Mouse (Mus musculus) gastrocnemius, postnatal 10 days (tissue): ENCODE results near the gene Gna13. TPM values are rescaled to one million over a fixed set of nuclear protein-coding genes. Genes with fewer than 3 reads are reported as not detected.
"Not testable (repeated sequence)": the region's sequence is repeated elsewhere in the genome, so short reads cannot be mapped to it uniquely, and the experiment has no call there.

Experiments
- DNase-seq: peaks from one replicate; pipeline ENCODE4 v3.0.0; 2021; ENCODE audit warnings: mixed read lengths
- long read RNA-seq, 2 experiments: library from polyadenylated mRNA; stranded (forward); transcript quantifications; one replicate each; pipeline ENCODE4 v2.0.0; 2021
- total RNA-seq, 2 experiments: library from RNA; stranded (reverse); gene quantifications; 2 replicates each; pipeline ENCODE4 v1.2.3; 2021

The Gna13 gene
- 10 to 100 TPM; 39.3 to 42.5 TPM for total RNA-seq
- long read RNA-seq, experiment 1, full-length matches to known transcripts = 31 of 42 reads
- long read RNA-seq, experiment 1, partial matches to known transcripts = 10 of 42 reads
- long read RNA-seq, experiment 1, other reads (novel, unspliced or antisense) = 1 of 42 reads
- long read RNA-seq, experiment 2, full-length matches to known transcripts = 15 of 15 reads
- long read RNA-seq, experiment 2, partial matches to known transcripts = 0 of 15 reads
- long read RNA-seq, experiment 2, other reads (novel, unspliced or antisense) = 0 of 15 reads

DNA sequence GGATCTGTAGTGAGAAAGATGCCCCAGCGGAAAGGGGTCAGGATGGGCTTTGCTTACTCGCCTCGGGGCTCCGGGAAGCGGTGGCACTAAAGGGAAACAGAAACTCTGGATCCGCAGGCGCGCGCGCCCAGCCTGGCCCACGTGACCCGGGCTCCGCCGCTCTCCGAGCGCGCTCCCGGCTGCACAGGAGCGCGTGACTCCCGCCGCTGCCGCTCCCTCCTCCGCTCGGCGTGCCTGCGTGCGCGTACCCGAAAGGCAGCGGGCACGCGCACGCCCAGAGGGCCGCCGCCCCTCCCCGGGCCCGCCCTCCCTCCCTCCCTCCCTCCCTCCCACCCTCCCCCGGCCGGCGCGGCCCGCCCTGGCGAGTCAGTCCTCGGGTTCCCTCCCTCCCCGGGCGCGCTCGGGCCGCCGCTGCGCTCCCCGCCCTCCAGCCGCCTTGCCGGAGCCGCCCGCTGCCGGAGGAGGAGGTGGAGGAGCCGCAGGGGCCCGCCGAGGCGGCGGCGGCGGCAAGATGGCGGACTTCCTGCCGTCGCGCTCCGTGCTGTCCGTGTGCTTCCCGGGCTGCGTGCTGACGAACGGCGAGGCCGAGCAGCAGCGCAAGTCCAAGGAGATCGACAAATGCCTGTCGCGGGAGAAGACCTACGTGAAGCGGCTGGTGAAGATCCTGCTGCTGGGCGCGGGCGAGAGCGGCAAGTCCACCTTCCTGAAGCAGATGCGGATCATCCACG, at the start of gene Gna13:
Gna13 (plus strand) TSS at position 369 of the 728 bp plus-strand sequence.
- peak; percentile 92 for DNase-seq

DNA sequence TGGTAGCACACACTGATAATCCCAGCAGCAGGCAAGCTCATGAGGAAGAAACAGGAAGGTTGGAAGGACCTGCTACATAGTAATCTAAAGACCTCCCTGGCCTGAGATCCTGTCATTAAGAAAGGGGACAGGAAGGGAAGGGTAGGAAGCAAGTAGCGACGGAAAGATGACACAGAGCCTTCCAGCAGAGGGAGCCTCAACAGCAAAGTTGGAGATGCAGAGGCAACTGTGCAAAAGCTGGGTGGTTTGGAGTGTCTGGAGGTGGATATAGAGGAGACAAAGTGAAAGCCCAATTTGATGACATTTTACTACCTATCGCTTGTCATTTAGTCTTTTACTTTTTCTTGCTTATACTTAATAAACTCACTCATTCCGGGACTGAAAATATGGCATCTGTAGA, 45.7 kb upstream of the Gna13 start:
- peak; percentile 33 for DNase-seq

DNA sequence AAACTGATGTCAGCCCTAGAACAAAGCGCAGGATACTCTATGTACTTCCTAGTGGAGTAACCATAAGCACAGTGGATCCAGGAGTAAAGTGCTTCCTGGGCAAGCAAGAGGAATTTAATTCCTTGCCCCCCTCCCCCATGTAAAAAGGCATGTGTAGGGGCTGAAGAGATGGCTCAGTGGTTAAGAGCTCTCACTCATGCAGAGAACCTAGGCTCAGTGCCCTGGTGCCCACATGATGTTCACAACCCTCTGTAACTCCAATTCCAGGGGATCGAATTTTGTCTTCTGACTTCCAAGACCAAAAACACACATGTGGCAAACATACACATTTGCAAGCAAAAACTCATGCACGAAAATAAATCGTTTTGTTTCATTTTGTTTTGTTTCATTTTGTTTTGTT, 43.2 kb upstream of the Gna13 start:
- no peak for DNase-seq

DNA sequence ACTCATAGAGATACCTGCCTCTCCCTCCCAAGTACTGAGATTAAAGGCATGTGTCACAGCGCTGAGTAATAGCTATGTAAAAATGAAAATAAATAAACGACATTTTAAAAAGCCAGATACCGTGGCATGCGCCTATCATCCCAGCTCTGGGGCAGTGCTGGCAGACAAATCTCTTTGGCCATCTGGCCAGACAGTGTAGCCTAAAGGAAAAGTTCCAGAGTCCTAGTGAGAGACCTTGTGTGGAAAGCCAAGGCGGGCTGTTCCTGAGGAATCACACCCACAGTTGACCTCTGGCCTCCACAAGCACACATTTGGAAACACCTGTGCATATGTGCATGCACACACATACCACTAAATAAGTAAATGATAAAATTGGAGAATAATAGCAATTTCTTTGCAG, 42.7 kb upstream of the Gna13 start:
- DNase-seq = no peak

DNA sequence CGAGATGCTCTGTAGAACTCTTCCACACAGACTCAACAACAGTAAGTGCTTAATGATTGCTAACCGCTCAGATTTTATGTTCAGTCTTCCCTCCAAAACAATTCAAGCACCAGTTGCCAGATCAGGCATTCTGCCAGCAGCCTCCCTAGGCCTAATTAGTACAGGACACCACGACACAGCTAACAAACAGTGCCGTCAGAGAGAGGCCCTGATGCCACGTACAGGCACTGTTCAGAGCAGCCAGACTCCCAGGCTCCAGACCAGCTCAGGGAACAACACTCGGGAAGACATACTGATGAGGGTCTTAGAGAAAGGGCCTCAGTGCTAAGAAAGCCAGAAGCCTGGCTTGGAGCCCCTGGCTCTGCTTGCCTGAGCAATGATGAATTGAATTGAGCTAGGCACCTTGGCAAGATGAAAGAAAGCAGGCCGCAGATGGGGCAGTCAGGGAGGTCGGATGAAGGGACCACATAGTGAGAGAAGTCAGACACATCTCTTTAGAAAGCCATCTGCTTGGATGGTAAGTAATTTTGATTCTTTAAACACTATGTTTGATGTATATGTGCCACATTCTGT, 42.2 kb upstream of the Gna13 start:
- no peak for DNase-seq

DNA sequence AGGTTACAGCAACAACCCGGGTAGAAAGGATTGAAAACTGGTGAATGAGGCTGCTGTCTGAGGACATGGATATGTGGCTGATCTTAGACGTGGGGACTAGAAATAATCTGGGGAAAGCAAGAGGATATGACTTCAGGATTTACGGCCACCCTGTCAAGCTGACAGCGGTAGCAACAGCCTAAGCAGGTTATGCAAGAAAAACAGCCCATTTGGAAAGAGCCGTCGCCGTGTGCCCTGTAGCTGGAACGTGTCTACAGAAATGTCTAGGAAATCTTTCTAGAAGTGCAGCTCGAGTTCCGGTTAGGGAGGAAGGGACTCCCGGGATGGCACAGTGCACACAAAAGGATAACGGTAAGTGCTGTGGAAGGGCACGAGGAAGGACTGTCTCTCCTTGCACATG, 36.4 kb upstream of the Gna13 start:
- no peak for DNase-seq

DNA sequence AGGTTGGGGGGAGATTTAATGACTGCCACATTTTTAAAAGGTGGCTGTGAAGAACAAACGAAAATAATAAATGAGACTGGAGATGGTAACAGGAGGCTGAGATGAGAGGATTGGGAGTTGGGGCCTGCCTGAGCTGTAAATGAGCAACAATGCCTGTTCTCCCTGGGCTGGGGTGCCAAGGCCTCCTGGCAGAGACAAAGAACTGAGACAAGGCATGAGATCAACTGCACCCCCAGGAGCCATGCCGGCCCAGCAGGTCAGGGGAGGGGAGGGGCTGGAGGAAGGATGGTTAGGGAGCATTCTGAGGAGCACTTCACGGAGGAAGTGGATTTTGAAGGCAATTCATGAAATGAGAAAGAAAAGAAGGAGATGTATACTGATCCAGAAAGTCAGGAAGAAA, 35.2 kb upstream of the Gna13 start:
- no peak for DNase-seq

DNA sequence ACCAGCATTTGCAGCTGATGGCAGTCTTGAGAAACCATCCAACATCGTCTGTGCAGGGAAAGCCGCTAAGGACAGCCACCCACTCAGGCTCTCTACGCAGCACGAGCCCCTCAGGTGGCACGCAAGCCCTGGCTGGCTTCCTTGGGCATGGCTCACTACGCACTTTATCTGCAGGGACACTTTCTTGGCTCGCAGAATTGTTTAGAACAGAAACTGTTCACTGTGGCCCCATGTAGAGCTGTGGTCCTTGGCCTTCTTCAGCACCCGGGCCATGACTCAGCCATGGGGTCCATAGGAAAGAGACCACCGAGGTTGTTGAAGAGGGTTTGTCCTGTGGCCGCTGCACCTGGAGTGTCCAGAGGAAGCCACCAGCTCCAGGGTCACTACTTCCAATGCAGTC, 34.7 kb upstream of the Gna13 start:
- DNase-seq = no peak

DNA sequence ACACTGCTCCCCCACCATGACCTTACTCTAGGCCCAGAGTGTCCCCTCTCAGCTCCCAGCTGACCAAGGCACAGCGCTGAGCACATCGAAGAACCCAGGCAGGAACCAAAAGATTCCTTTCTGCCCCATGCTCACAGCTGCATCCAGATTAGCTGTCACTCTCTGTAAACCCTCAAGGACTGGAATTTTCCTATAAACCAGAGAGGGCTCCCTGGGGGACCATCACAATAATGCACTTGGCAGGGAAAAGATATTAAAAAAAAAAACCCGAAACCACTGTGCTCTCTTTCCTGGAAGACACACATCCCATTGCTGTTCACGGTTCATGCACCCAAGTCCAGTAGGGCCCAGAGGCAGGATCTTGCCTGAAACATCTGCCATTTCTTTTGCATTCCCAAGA, 33.3 kb upstream of the Gna13 start:
- DNase-seq = no peak

DNA sequence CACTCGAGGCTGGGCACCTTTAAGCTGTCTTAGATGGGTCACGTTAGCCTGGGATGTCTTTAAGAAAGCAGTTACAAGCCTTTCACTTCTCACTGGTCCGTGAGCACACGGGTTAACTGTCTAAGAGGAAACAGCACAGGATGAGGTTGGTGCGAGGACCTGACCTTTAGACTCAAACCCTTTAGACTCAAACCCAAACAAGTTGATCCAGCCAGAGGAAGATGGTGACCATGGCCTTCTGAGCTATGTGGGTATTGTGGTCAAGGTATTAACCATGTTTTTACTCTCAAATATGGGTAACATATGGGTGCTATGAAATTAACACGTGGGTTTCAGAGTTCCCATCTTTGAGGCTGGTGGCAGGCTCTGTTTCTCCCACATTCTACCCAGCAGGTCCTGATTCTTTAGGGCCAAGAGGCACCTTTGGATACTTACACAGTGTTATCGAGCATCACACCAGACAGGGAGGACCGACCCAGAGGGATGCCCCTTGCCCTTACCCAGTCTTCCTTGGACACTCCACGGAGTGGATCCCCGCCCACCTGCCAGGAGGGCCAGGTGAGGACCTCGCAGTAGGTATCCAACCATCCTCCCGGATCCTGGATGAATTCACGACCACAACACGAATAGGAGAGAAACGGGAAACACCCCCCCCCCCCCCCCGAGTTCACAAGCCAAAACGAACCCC, 31.8 kb upstream of the Gna13 start:
- no peak for DNase-seq

DNA sequence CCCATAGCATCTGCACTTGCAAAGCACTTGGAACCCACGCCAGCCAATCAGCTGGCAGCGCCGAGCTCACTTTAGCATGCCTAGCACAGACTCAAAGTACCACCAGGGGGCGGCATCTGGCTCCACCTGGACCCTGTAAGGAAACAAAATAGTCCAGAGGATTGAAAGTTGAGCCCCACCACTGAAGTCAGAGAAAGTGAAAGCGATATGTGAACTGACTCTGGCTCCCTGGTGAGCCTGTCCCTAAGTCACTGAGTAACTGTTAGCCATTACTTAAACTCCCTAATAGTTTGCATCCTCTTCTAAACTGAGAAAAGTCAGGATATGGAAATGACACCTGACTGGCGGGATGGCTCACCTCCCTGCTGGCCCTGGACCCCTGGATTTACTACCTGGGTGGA, 31.2 kb upstream of the Gna13 start:
- DNase-seq = peak; percentile 97

DNA sequence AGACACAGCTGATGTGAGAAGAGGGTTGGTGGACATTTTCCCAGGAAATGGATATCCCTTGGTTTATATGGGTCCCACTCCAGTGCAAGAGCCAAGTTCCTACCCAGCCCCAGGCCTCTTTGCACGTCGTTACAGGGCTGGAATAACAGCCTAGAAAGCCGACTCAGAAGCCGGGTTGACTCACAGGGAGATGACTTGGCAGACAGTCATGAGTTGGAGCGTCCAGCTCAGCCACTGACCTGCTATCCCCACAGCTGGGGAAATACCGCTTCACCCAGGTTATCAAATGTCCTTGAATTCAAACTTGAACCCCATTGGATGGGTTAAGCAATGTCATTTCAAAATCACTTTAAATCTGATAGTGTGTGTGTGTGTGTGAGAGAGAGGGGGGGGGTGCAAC, 29.9 kb upstream of the Gna13 start:
- peak; percentile 36 for DNase-seq

DNA sequence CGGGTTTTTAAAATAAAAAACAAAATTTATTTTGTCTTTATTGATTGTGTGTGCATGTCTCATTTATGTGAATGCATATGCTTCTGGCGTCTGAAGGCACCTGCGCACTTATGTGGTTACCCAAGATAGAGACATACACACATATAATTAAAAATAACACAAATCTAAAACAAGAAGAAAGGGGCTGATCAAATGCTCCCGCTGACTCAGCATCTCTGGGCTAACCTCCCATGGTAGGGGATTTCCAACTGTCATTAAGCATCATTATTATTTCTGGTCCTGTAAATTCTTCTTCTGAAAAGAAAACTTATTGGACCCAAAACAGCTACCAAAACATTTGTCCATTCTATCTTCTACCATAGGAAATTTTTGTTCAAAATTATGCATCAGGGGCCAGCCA, 27.9 kb upstream of the Gna13 start:
- no peak for DNase-seq

DNA sequence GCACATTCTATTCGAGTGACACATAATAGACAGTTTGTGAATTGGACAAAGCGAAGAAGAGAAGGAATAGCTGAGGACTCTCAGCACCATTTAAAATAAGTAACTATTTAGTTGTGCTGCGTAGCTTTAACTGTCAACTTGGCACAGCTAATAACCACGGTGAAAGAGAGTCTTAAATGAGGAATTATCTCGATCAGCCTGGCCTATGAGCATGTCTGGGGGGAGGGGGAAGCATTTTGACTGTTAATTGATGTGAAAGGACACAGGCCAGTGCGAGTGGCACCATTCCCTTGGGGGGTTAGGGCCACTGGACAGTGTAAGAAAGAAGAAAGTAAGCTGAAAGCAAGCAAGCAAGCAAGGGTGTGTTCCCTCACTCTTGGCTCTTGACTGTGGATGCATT, 26.7 kb upstream of the Gna13 start:
- no peak for DNase-seq

DNA sequence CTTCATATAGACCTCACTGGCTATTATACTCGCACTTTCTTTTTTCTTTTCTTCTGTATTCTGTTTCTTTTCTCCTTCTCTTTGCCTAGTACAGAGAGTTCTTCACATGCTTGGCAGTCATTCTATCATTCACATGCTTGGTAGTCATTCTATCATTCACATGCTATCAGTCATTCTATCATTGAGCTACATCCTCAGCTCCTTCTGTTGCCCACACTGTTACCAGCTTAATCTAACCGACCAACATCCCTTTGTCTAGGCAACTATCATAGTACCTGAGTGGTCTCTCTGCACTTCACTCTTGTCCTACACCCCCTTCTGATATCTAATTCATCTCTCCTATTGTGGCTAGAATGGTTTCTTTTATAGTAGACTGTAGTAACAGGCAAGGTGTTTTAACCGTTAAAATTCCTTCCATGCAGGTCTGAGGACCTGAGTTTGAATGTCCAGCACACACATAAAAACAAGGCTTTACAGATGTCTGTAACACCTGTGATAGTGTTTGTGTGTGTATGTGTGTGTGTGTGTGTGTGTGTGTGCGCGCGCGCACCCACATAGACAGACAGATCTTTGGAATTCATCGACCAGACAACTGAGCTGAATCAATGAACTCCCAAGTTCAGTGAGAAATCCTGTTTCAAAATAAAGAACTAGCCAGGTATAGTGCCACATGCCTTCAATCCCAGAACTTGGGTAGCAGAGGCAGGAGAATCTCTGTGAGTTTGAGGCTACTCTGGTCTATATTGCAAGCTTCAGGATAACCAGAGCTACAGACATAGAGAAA, 23.3 kb upstream of the Gna13 start:
- DNase-seq = no peak

DNA sequence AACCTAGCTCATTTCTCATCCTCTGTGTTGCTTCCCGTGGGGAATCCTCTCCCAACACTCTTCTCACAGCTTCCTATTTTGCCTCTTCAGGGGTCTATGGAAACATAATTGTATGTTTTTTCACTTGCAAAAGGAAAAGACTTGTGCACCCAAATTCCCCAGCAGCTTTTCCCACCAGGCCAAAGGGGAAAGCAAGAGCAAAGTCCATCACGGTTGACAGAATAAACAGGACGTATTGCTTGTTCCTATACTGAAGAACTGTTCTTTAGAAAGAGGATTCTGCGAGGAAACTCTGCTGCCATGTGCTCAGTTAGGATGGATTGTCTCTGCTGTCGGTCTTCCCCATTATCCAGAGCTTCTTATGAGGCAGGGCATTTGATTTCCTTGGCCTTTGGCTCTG, 22.1 kb upstream of the Gna13 start:
- no peak for DNase-seq

DNA sequence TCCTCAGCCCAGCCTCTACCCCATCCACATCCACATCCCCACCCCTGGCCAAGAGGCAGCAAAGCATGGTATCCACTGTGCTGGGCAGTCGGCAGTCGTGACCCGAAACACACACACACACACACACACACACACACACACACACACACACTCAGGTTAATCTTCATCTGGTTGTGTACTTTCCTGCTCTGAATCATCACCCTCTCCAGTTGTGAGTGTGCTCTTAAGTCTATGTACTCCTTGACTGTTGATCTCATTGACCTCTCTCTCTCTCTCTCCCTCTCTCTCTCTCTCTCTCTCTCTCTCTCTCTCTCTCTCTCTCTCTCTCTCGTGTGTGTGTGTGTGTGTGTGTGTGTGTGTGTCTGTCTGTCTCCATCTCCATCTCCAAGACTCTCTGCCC, 20.0 kb upstream of the Gna13 start:
- not testable (repeated sequence) for DNase-seq

DNA sequence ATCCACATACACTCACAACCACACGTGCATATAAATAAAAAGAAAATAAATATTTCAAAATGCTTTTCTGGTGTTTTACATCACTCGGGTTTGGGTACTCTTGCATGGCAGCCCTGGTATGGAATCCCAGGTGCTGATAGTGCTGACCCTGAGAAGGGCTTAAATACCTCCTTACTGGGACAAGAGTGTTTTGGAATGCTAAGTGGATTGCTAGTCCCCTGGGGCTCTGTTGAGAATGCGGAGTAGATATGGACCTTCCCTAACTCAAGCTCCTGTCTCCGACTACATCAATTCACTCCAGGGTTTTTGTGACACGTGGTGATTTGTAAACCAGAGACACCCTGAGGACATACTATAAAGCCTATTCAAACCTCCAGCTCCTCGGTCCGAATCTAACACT, 19.1 kb upstream of the Gna13 start:
- no peak for DNase-seq

DNA sequence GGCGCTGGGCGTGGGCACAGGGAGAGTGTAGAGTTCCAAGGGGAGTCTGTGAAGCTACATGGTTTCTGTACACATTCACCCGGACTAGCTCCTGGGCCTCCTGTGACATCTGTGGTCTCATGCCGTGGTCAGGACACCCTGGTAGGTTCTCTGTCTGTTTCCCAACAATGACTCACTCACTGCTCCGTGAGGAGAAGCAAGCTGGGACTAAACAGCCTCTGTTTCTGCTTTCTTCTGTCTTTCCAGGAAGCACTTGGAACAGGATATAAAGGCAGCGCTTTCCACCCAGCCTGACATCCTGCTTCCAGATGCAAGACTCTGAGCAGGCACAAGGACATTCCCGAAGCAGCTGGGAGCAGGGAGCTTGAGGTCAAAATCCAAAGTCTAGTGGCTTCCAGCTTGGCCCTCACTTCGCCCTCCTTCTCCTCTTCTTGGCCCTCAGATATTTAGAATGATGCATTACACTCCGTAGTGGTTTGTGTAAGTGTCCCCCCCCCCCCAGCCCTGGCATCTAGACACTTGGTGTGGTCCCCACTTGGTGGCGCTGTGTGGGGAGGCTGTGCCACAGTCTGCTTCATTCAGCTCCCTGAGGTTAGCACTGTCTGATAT, 18.5 kb upstream of the Gna13 start:
- peak; percentile 73 for DNase-seq

DNA sequence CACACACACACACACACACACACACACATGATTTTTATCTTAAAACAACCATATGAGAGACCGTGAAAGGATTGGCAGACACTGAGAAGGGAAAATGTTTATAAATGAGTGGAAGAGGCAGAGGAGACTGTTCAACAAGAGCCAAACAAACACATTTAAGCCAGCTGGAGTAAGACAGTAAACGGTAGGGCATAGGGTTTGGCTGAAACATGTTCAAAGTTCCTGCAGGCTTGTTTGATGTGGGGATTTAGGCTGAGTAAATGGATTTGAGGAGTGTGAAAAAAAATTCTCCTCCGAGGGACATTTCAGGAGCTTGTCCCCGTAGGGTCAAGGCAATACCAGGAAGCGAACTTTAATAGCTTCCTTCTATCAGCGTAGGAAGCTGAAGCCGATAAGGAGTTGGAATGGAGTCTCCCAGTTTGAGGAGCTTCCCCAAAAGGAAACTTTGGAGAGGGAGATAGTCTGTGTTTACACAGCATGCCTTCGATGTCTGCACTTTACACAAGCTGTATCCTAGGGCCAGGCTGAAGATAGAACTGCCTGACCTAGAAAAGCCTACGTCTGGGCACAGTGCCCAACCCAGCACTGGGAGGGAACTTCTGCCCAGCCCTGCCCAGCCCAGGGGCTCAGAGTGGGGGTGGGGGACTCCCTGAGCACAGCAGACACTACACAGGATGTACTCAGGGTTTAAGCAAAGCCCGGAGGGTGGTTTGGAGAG, 15.2 kb upstream of the Gna13 start:
- DNase-seq = peak; percentile 81

DNA sequence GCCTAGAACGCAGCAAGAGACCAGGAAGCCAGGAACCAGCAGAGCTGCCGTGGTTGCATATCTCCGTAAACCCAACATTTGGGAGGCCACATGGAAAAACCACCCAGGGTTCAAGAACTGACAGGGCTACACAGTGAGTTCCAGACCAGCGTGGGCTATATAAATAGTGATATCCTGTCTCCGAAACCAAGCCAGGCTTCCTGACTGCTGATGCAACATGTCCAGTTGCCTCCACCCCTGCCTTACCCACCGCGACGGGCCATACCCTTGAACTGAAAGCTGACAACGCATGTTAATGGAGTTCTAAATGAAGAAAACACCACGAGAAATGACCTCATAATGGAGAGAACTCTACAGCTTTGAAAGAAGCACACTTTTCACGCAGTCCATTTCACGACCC, 14.2 kb upstream of the Gna13 start:
- no peak for DNase-seq
